Mouse (Mus musculus): Measurements from ENCODE around the gene Rftn1. TPM values are rescaled to one million over a fixed set of nuclear protein-coding genes. Genes with fewer than 3 reads are reported as not detected.

Gene Rftn1
- polyA plus RNA-seq, 1 experiment from 2014 or later = 14.8 TPM

DNA sequence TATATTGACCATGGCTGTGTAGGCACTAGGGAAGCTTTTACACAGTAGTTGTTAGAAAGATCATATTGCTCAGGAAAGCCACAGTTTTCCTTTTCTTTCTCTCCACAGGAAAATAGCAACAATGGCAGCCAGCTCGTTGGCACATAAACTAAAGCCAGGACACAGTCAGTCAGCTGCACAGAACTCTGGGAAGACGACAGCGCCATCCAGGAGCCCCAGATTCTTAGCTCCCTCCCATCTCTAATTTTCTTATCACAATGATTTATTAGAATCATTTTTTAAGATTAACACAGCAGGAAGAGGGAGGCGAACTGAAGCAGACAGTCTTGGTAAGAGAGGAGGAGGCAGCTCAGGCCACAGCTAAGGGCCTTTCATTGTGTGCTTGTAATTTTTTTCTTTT is 58.8 kb downstream of the Rftn1 start:
- Histone ChIP-seq H3K4me2 (ENCODE audit: low read length) (no peak overlapping the region), H3K9ac (ENCODE audit: low read length) (no peak overlapping the region), H3K27ac (ENCODE audit: low read depth, low read length) (no peak overlapping the region), H3K4me1 (ENCODE audit: control insufficient read depth, insufficient read depth, low read length) (no peaks in the 10 kb centered on the region), H3K36me3 (ENCODE audit: control insufficient read depth, insufficient read depth, low read length) (no peaks in the 10 kb centered on the region), H3K9me3 (replicated peaks; ENCODE audit: control insufficient read depth, low read length) (no peaks in the 10 kb centered on the region), H3K27me3 (replicated peaks; ENCODE audit: control insufficient read depth, insufficient read depth, low read length) (no peaks in the 10 kb centered on the region), H3K4me3 (ENCODE audit: low read depth, low read length) (no peak overlapping the region)
- ATAC-seq (no peak), DNase-seq (ENCODE audit: low spot score) (no peak)
- 60% methylated on average over 4 of the region's 4 CpGs for WGBS

DNA sequence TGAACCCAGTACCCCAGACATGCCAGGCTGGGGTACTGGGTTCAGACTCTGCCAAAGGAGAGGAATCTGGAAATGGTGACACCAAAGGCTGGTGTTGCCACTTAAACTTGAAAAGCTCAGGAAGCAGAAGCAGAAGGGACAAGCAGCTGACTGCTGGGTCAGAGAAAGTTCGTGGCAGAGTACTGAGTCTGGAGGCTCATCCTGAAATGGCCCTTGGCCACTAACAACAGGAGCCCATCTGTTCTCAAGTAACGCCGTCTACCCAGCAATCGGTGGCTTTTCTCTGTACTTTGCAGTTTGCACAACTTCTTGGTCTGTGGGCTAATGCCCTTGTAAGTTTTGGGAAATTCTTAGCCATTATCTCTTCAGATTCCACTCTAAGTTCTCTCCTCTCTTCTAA is 60.1 kb downstream of the Rftn1 start:
- no peak for ATAC-seq
- no peaks in the 10 kb centered on the region for H3K36me3 ChIP-seq (ENCODE audit: control insufficient read depth, insufficient read depth, low read length)
- H3K4me3 ChIP-seq (ENCODE audit: low read depth, low read length) = no peak overlapping the region
- H3K27me3 ChIP-seq (replicated peaks; ENCODE audit: control insufficient read depth, insufficient read depth, low read length) = no peaks in the 10 kb centered on the region
- H3K9me3 ChIP-seq (replicated peaks; ENCODE audit: control insufficient read depth, low read length) = no peaks in the 10 kb centered on the region
- no peak for DNase-seq (ENCODE audit: low spot score)
- no peak overlapping the region for H3K27ac ChIP-seq (ENCODE audit: low read depth, low read length)
- no peaks in the 10 kb centered on the region for H3K4me1 ChIP-seq (ENCODE audit: control insufficient read depth, insufficient read depth, low read length)
- H3K4me2 ChIP-seq (ENCODE audit: low read length) = no peak overlapping the region
- WGBS = 91% methylated on average over 4 of the region's 4 CpGs
- H3K9ac ChIP-seq (ENCODE audit: low read length) = no peak overlapping the region

DNA sequence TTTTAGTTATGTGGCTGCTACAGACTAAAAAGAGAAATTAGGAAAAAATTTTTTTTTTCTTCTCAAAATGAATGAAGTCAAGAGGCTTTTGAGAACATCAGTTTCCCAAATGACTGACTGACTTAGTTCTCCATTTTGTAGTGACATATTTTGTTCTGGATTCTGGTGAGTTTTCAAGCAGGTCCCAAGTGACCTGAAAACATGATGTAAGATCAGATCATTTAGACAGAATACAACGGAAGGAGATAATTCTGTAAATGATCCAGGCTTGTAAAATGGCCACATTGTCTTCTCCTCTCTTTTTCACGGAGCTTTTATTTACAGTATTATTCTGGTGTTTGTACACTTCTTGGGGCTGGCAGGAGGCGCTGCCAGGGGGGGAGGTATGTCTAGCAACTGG is 62.1 kb downstream of the Rftn1 start:
- no peak overlapping the region for H3K27ac ChIP-seq (ENCODE audit: low read depth, low read length)
- DNase-seq (ENCODE audit: low spot score) = no peak

DNA sequence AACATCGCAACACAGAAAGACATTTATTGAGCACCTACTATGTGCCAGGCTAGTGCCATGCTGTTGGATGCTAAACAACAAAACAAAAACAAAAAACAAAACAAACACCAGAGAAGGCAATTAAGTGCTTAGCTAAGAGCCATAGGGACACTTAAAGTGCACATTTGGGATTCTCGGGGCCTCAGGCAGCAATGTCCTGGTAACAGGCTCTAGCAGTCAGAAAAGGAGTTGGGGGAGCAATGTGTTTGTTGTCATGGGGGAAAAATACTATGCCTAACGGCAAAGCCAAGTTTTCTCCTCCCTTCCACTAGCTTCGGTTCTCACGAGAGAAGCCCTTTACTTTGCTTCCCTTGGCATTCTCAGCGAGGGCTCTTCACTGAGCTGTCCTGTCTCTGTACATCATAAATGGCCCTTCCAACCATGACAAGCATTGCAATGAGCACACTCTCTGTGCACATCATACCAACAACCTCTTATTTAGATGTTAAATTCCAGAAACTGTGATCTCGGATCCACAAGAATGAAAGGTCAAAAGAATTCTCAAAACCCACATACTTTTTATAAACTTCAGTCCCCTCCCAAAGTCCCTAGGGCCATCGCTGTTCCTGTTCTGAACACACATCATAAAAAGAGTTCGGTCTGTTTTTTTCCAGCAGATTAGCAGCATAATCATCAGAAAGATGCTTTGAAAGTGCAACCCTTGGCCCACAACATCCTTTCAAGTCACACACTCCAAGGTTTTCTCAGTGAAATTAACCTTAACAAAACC is 63.2 kb downstream of the Rftn1 start:
- ATAC-seq (no peak), DNase-seq (ENCODE audit: low spot score) (no peak)
- H3K4me1 ChIP-seq (ENCODE audit: control insufficient read depth, insufficient read depth, low read length) = no peaks in the 10 kb centered on the region
- H3K36me3 ChIP-seq (ENCODE audit: control insufficient read depth, insufficient read depth, low read length) = no peaks in the 10 kb centered on the region
- H3K27ac ChIP-seq (ENCODE audit: low read depth, low read length) = no peak overlapping the region
- WGBS = 71% methylated on average over 9 of the region's 9 CpGs
- no peak overlapping the region for H3K9ac ChIP-seq (ENCODE audit: low read length)
- no peak overlapping the region for H3K4me2 ChIP-seq (ENCODE audit: low read length)
- no peak overlapping the region for H3K4me3 ChIP-seq (ENCODE audit: low read depth, low read length)
- H3K27me3 ChIP-seq (replicated peaks; ENCODE audit: control insufficient read depth, insufficient read depth, low read length) = no peaks in the 10 kb centered on the region
- no peaks in the 10 kb centered on the region for H3K9me3 ChIP-seq (replicated peaks; ENCODE audit: control insufficient read depth, low read length)

More for the DNA sequence above, 62.1 kb downstream of the Rftn1 start:
- ATAC-seq = no peak
- H3K36me3 ChIP-seq (ENCODE audit: control insufficient read depth, insufficient read depth, low read length) = no peaks in the 10 kb centered on the region
- no peaks in the 10 kb centered on the region for H3K27me3 ChIP-seq (replicated peaks; ENCODE audit: control insufficient read depth, insufficient read depth, low read length)
- H3K4me3 ChIP-seq (ENCODE audit: low read depth, low read length) = no peak overlapping the region
- H3K9ac ChIP-seq (ENCODE audit: low read length) = no peak overlapping the region
- H3K4me2 ChIP-seq (ENCODE audit: low read length) = no peak overlapping the region
- WGBS = 34% methylated on average over 3 of the region's 3 CpGs
- no peaks in the 10 kb centered on the region for H3K4me1 ChIP-seq (ENCODE audit: control insufficient read depth, insufficient read depth, low read length)
- H3K9me3 ChIP-seq (replicated peaks; ENCODE audit: control insufficient read depth, low read length) = no peaks in the 10 kb centered on the region

DNA sequence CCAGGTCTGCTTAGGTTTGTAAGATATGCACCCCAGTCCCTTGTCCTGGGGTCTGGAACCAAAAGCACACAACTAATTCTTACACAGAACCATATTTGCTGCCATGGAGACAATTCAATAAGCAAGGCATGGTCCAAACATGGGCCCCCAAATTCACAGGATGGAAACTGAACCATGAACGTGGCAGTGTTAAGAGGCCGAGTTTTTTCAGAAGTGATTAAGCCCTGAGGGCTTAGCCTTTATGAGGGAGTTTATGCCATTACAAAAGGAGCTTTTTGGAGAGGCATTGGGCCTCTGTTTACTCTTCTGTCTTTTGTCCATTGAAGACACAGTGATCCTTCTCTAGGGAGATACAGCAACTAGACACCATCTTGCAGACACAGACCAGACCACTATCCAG is 63.9 kb downstream of the Rftn1 start:
- Histone ChIP-seq H3K27ac (ENCODE audit: low read depth, low read length) (no peak overlapping the region), H3K4me2 (ENCODE audit: low read length) (no peak overlapping the region), H3K9ac (ENCODE audit: low read length) (no peak overlapping the region), H3K9me3 (replicated peaks; ENCODE audit: control insufficient read depth, low read length) (no peaks in the 10 kb centered on the region), H3K4me3 (ENCODE audit: low read depth, low read length) (no peak overlapping the region), H3K4me1 (ENCODE audit: control insufficient read depth, insufficient read depth, low read length) (no peaks in the 10 kb centered on the region), H3K36me3 (ENCODE audit: control insufficient read depth, insufficient read depth, low read length) (no peaks in the 10 kb centered on the region), H3K27me3 (replicated peaks; ENCODE audit: control insufficient read depth, insufficient read depth, low read length) (no peaks in the 10 kb centered on the region)
- DNase-seq (ENCODE audit: low spot score) (no peak), ATAC-seq (no peak)
- WGBS = 9% methylated on average over 2 of the region's 2 CpGs

DNA sequence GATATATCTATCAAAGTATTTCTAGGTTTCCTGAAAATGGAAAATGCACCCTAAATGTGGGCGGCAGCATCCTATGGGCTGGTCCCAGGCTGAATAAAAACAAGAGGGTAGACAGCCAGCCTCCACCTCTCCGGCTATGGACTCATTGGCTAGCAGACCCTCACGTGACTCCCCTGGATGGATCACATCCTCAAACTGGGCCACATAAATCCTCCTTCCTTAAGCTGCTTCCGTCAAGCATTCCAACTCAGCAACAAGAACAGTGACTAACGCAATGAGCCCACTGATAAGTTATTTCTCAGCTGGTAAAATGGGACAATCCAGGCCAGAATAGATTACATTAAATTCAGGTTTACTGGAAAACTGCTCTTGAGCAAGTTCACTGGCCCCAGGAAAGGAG is 64.6 kb downstream of the Rftn1 start:
- 86% methylated on average over 5 of the region's 5 CpGs for WGBS
- Histone ChIP-seq H3K4me3 (ENCODE audit: low read depth, low read length) (no peak overlapping the region), H3K9ac (ENCODE audit: low read length) (no peak overlapping the region), H3K27me3 (replicated peaks; ENCODE audit: control insufficient read depth, insufficient read depth, low read length) (no peaks in the 10 kb centered on the region), H3K4me1 (ENCODE audit: control insufficient read depth, insufficient read depth, low read length) (no peaks in the 10 kb centered on the region), H3K9me3 (replicated peaks; ENCODE audit: control insufficient read depth, low read length) (no peaks in the 10 kb centered on the region), H3K36me3 (ENCODE audit: control insufficient read depth, insufficient read depth, low read length) (no peaks in the 10 kb centered on the region), H3K4me2 (ENCODE audit: low read length) (no peak overlapping the region), H3K27ac (ENCODE audit: low read depth, low read length) (no peak overlapping the region)
- ATAC-seq (no peak), DNase-seq (ENCODE audit: low spot score) (no peak)

DNA sequence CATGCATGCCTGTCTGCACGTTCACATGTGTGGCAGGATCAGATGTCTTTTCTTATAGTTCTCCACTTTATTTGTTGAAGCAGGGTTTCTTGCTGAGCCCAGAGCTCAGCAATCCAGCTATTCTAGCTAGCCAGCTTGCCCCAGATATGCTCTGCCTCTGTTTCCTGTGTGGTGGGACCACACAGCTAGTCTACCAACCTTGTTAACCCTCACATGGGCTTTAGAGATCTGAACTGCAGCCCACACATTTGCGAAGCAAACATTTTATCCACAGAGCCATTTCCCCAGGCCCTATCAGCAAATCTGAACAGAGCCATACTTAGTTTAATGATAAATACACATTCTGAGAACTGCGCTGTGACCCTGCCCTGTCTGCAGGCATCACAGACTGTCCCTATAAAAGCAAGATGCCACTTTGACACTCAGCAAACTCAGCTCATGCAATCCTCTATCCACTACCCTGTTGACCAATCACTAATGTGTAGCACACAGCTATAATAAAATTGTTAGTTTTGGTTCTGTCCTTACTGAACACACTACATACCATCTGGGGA is 65.2 kb downstream of the Rftn1 start:
- H3K27ac ChIP-seq (ENCODE audit: low read depth, low read length) = no peak overlapping the region
- no peak overlapping the region for H3K4me3 ChIP-seq (ENCODE audit: low read depth, low read length)
- H3K9me3 ChIP-seq (replicated peaks; ENCODE audit: control insufficient read depth, low read length) = no peaks in the 10 kb centered on the region
- H3K4me1 ChIP-seq (ENCODE audit: control insufficient read depth, insufficient read depth, low read length) = no peaks in the 10 kb centered on the region
- DNase-seq (ENCODE audit: low spot score) (no peak), ATAC-seq (no peak)
- no peak overlapping the region for H3K9ac ChIP-seq (ENCODE audit: low read length)
- 89% methylated on average over 3 of the region's 3 CpGs for WGBS
- H3K4me2 ChIP-seq (ENCODE audit: low read length) = no peak overlapping the region
- no peaks in the 10 kb centered on the region for H3K36me3 ChIP-seq (ENCODE audit: control insufficient read depth, insufficient read depth, low read length)
- H3K27me3 ChIP-seq (replicated peaks; ENCODE audit: control insufficient read depth, insufficient read depth, low read length) = no peaks in the 10 kb centered on the region

DNA sequence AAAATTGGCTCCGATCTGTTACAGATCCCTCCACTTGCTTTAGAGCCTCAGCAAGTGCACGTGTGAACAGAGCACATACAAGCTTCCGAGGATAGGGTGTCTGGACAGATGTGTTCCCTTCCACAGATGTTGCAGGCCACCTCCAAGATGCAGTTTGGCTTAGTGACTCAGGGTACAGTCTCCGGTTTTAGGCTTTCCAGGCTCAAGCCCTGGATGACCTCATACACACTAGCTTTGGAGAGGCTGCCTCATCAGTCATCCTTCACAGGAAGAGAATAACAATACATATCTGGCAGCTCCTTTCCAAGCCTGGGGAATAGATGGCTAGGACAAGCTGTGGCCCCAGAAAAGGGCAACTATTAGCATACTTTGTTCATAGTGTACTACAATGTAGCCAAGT is 65.8 kb downstream of the Rftn1 start:
- 91% methylated on average over 4 of the region's 4 CpGs for WGBS
- Histone ChIP-seq H3K27ac (ENCODE audit: low read depth, low read length) (no peak overlapping the region), H3K4me2 (ENCODE audit: low read length) (no peak overlapping the region), H3K4me1 (ENCODE audit: control insufficient read depth, insufficient read depth, low read length) (no peaks in the 10 kb centered on the region), H3K9ac (ENCODE audit: low read length) (no peak overlapping the region), H3K36me3 (ENCODE audit: control insufficient read depth, insufficient read depth, low read length) (no peaks in the 10 kb centered on the region), H3K9me3 (replicated peaks; ENCODE audit: control insufficient read depth, low read length) (no peaks in the 10 kb centered on the region), H3K27me3 (replicated peaks; ENCODE audit: control insufficient read depth, insufficient read depth, low read length) (no peaks in the 10 kb centered on the region), H3K4me3 (ENCODE audit: low read depth, low read length) (no peak overlapping the region)
- ATAC-seq (no peak), DNase-seq (ENCODE audit: low spot score) (no peak)

DNA sequence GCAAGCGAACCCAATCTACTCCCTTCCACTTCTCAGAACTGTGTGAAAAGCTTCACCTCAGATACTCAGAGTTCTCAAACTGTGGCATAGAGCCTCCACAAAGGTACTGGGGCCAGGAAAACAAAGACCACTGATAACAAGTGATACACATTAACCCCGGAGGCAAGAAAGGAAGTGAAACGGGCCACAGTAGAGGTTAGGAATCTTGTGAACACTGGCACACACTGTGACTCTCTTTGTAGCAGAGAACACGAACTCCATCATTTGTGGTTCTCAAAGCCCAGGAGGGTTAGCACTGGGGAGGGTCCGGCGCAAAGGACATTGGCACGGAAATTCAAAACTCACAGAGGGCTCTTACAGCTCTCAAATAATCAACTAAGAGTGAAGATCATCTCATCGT is 67.9 kb downstream of the Rftn1 start:
- H3K4me1 ChIP-seq (ENCODE audit: control insufficient read depth, insufficient read depth, low read length) = no peaks in the 10 kb centered on the region
- ATAC-seq (no peak), DNase-seq (ENCODE audit: low spot score) (no peak)
- H3K9ac ChIP-seq (ENCODE audit: low read length) = no peak overlapping the region
- H3K36me3 ChIP-seq (ENCODE audit: control insufficient read depth, insufficient read depth, low read length) = no peaks in the 10 kb centered on the region
- H3K27me3 ChIP-seq (replicated peaks; ENCODE audit: control insufficient read depth, insufficient read depth, low read length) = no peaks in the 10 kb centered on the region
- 83% methylated on average over 8 of the region's 8 CpGs for WGBS
- H3K9me3 ChIP-seq (replicated peaks; ENCODE audit: control insufficient read depth, low read length) = no peaks in the 10 kb centered on the region
- H3K4me2 ChIP-seq (ENCODE audit: low read length) = no peak overlapping the region
- no peak overlapping the region for H3K27ac ChIP-seq (ENCODE audit: low read depth, low read length)
- H3K4me3 ChIP-seq (ENCODE audit: low read depth, low read length) = no peak overlapping the region

All from forebrain, embryonic 14.5 days (tissue).